Mouse (Mus musculus) midbrain, embryonic 10.5 days (tissue): ENCODE data around the gene Cbx1. TPM values are rescaled to one million over a fixed set of nuclear protein-coding genes. Genes with fewer than 3 reads are reported as not detected.
A peak's percentile ranks its signal among the peaks of the same experiment; 100 is the strongest.
"Not testable (repeated sequence)": the region's sequence is repeated elsewhere in the genome, so short reads cannot be mapped to it uniquely, and the experiment has no call there.

Experiments used
- DNase-seq: peaks from one replicate; pipeline ENCODE4 v3.0.0-alpha.2; 2017; ENCODE audit warnings: low spot score
- H3K27ac ChIP-seq: fragments of 300-500 bp; sonication (generic); replicated peaks from 2 replicates; pipeline ENCODE4 v1.5.1; 2016; ENCODE audit warnings: mild to moderate bottlenecking
- H3K27me3 ChIP-seq: fragments of 300-500 bp; sonication (generic); 2 replicates; pipeline ENCODE4 v1.6.1; 2016; ENCODE audit warnings: low read depth, mild to moderate bottlenecking; ENCODE audit not compliant: poor library complexity, severe bottlenecking
- H3K36me3 ChIP-seq: fragments of 300-500 bp; sonication (generic); 2 replicates; pipeline ENCODE4 v1.6.1; 2016; ENCODE audit warnings: mild to moderate bottlenecking, moderate library complexity
- H3K4me1 ChIP-seq: fragments of 300-500 bp; sonication (generic); 2 replicates; pipeline ENCODE4 v1.6.1; 2016
- H3K4me3 ChIP-seq: fragments of 300-500 bp; sonication (generic); 2 replicates; pipeline ENCODE4 v1.5.1; 2016; ENCODE audit warnings: mild to moderate bottlenecking, moderate library complexity
- H3K9me3 ChIP-seq: fragments of 300-500 bp; sonication (generic); replicated peaks from 2 replicates; pipeline ENCODE4 v1.6.1; 2016; ENCODE audit warnings: mild to moderate bottlenecking
- WGBS: fragments of 180-500 bp; shearing (Covaris S2); methylation state at CpG from one replicate; pipeline ENCODE4 v1.1.7; 2016; 5-methylcytosine and 5-hydroxymethylcytosine counted together
- polyA plus RNA-seq: library from polyadenylated mRNA; unstranded; fragments of >200 nt; fragmentation: Nextera tagmentation; extraction: Ambion mirVana; gene quantifications from 2 replicates; pipeline ENCODE4 v1.2.1, GENCODE M21; 2016

The Cbx1 gene
- polyA plus RNA-seq, 1 experiment from 2014 or later: 198 TPM

GRCm38 (mm10) chr11:96832973-96833372, 44.0 kb downstream of the Cbx1 start:
- 72% methylated on average over 2 of the region's 2 CpGs for WGBS
- DNase-seq: no peak
- peaks cover 29% of the 10 kb centered on the region for H3K4me1 ChIP-seq

GRCm38 (mm10) chr11:96834127-96834526, 45.2 kb downstream of the Cbx1 start:
- H3K9me3 ChIP-seq: no peaks in the 10 kb centered on the region
- DNase-seq: no peak
- peaks cover 17% of the 10 kb centered on the region for H3K4me1 ChIP-seq
- no peaks in the 10 kb centered on the region for H3K27me3 ChIP-seq
- H3K36me3 ChIP-seq: no peaks in the 10 kb centered on the region
- no peak overlapping the region for H3K4me3 ChIP-seq
- H3K27ac ChIP-seq: no peak overlapping the region
- WGBS: 100% methylated on average over 1 of the region's 1 CpGs

More at GRCm38 (mm10) chr11:96832973-96833372, 44.0 kb downstream of the Cbx1 start:
- Histone ChIP-seq H3K27ac (no peak overlapping the region), H3K27me3 (no peaks in the 10 kb centered on the region), H3K36me3 (peaks cover 3% of the 10 kb centered on the region), H3K4me3 (no peak overlapping the region), H3K9me3 (no peaks in the 10 kb centered on the region)

- Histone ChIP-seq H3K9me3 (no peaks in the 10 kb centered on the region), H3K4me3 (no peak overlapping the region), H3K27ac (no peak overlapping the region), H3K36me3 (no peaks in the 10 kb centered on the region), H3K4me1 (peaks cover 13% of the 10 kb centered on the region), H3K27me3 (no peaks in the 10 kb centered on the region)
- DNase-seq: no peak
- 34% methylated on average over 9 of the region's 9 CpGs for WGBS
These were observed 48.4 kb downstream of the Cbx1 start for GRCm38 (mm10) chr11:96837298-96837697.

- H3K27ac ChIP-seq: no peak overlapping the region
- H3K4me3 ChIP-seq: no peak overlapping the region
- WGBS: 78% methylated on average over 4 of the region's 4 CpGs
- no peak for DNase-seq
- H3K27me3 ChIP-seq: no peaks in the 10 kb centered on the region
- no peaks in the 10 kb centered on the region for H3K36me3 ChIP-seq
- H3K4me1 ChIP-seq: peaks cover 13% of the 10 kb centered on the region
- H3K9me3 ChIP-seq: no peaks in the 10 kb centered on the region
These were observed 49.4 kb downstream of the Cbx1 start for GRCm38 (mm10) chr11:96838341-96838740.

- no peaks in the 10 kb centered on the region for H3K9me3 ChIP-seq
- no peaks in the 10 kb centered on the region for H3K36me3 ChIP-seq
- no peak overlapping the region for H3K4me3 ChIP-seq
- 85% methylated on average over 7 of the region's 7 CpGs for WGBS
- no peaks in the 10 kb centered on the region for H3K27me3 ChIP-seq
- no peak overlapping the region for H3K27ac ChIP-seq
- H3K4me1 ChIP-seq: peaks cover 13% of the 10 kb centered on the region
- DNase-seq: no peak
These were observed 50.5 kb downstream of the Cbx1 start for GRCm38 (mm10) chr11:96839428-96839827.

GRCm38 (mm10) chr11:96839877-96840276, 51.0 kb downstream of the Cbx1 start:
- DNase-seq: no peak
- Histone ChIP-seq H3K27me3 (no peaks in the 10 kb centered on the region), H3K4me1 (peaks cover 13% of the 10 kb centered on the region), H3K4me3 (no peak overlapping the region), H3K27ac (no peak overlapping the region), H3K9me3 (no peaks in the 10 kb centered on the region), H3K36me3 (no peaks in the 10 kb centered on the region)
- 69% methylated on average over 3 of the region's 3 CpGs for WGBS

GRCm38 (mm10) chr11:96840290-96840689, 51.4 kb downstream of the Cbx1 start:
- Histone ChIP-seq H3K36me3 (no peaks in the 10 kb centered on the region), H3K4me3 (no peak overlapping the region), H3K4me1 (peaks cover 13% of the 10 kb centered on the region), H3K27ac (no peak overlapping the region), H3K9me3 (no peaks in the 10 kb centered on the region), H3K27me3 (no peaks in the 10 kb centered on the region)
- 51% methylated on average over 8 of the region's 8 CpGs for WGBS
- DNase-seq: no peak

- WGBS: 64% methylated on average over 3 of the region's 3 CpGs
- H3K9me3 ChIP-seq: no peaks in the 10 kb centered on the region
- peaks cover 13% of the 10 kb centered on the region for H3K4me1 ChIP-seq
- DNase-seq: no peak
- no peak overlapping the region for H3K4me3 ChIP-seq
- no peaks in the 10 kb centered on the region for H3K27me3 ChIP-seq
- no peak overlapping the region for H3K27ac ChIP-seq
- H3K36me3 ChIP-seq: no peaks in the 10 kb centered on the region
These were observed 54.7 kb downstream of the Cbx1 start for GRCm38 (mm10) chr11:96843627-96844026.

- H3K4me3 ChIP-seq: no peak overlapping the region
These were observed 58.3 kb downstream of the Cbx1 start for GRCm38 (mm10) chr11:96847240-96847639.

GRCm38 (mm10) chr11:96848694-96849093, 59.8 kb downstream of the Cbx1 start:
- Histone ChIP-seq H3K27ac (no peak overlapping the region), H3K27me3 (peaks cover 17% of the 10 kb centered on the region), H3K9me3 (no peaks in the 10 kb centered on the region), H3K4me1 (peaks cover 22% of the 10 kb centered on the region), H3K4me3 (no peak overlapping the region), H3K36me3 (no peaks in the 10 kb centered on the region)
- 71% methylated on average over 9 of the region's 9 CpGs for WGBS
- DNase-seq: no peak

More at GRCm38 (mm10) chr11:96847240-96847639, 58.3 kb downstream of the Cbx1 start:
- no peak for DNase-seq
- no peaks in the 10 kb centered on the region for H3K36me3 ChIP-seq
- 73% methylated on average over 3 of the region's 3 CpGs for WGBS
- H3K4me1 ChIP-seq: peaks cover 22% of the 10 kb centered on the region
- no peak overlapping the region for H3K27ac ChIP-seq
- H3K9me3 ChIP-seq: no peaks in the 10 kb centered on the region
- H3K27me3 ChIP-seq: peaks cover 17% of the 10 kb centered on the region

GRCm38 (mm10) chr11:96849145-96849544, 60.2 kb downstream of the Cbx1 start:
- not testable (repeated sequence) for H3K9me3 ChIP-seq, H3K36me3 ChIP-seq, DNase-seq
- Histone ChIP-seq H3K4me1 (peaks cover 22% of the 10 kb centered on the region), H3K27ac (peak overlapping the region; percentile 82; the same call in 1 of the 2 replicates), H3K27me3 (peaks cover 17% of the 10 kb centered on the region), H3K4me3 (peak overlapping the region; percentile 80)
- 71% methylated on average over 5 of the region's 5 CpGs for WGBS

GRCm38 (mm10) chr11:96849681-96850467, 60.9 kb downstream of the Cbx1 start, which contains the start of gene Copz2:
Gene Copz2, plus strand, starts transcription at chr11:96849870.
- Histone ChIP-seq H3K27ac (peak within 1 kb of the TSS; percentile 82), H3K4me1 (peaks cover 22% of the 10 kb centered on the region), H3K9me3 (no peaks in the 10 kb centered on the region), H3K27me3 (peaks cover 17% of the 10 kb centered on the region), H3K36me3 (no peaks in the 10 kb centered on the region), H3K4me3 (peak within 1 kb of the TSS; percentile 80)
- WGBS: 1% methylated on average over 59 of the region's 60 CpGs
- peak; percentile 72 for DNase-seq

- Histone ChIP-seq H3K36me3 (no peaks in the 10 kb centered on the region), H3K9me3 (no peaks in the 10 kb centered on the region), H3K4me1 (peaks cover 22% of the 10 kb centered on the region), H3K27me3 (peaks cover 8% of the 10 kb centered on the region), H3K4me3 (no peak overlapping the region), H3K27ac (no peak overlapping the region)
- 91% methylated on average over 5 of the region's 5 CpGs for WGBS
- no peak for DNase-seq
These were observed 68.5 kb downstream of the Cbx1 start for GRCm38 (mm10) chr11:96857446-96857845.
